Mouse (Mus musculus): ENCODE measurements around the gene Rubcn.

GRCm38 (mm10) chr16:32906186-32906585 lies 28.6 kb upstream of the Rubcn start:
- TF ChIP-seq CTCF (IDR thresholded peaks at IDR 0.05; ENCODE audit: control insufficient read depth, insufficient read depth, insufficient read length) (no peak), MYOG (IDR thresholded peaks at IDR 0.05; ENCODE audit: control insufficient read depth, extremely low read depth, insufficient read length) (no peak), USF1 (IDR thresholded peaks at IDR 0.05; ENCODE audit: low read depth) (no peak), MYOD1 (IDR thresholded peaks at IDR 0.05; ENCODE audit: control insufficient read depth, insufficient read length, low read depth) (no peak)
